Mouse (Mus musculus): ENCODE data around the gene Alkbh7.

Alkbh7 gene

GRCm38 (mm10) chr17:56986105-56986805, 10.9 kb upstream of the Alkbh7 start:
- no peak for DNase-seq (ENCODE audit: low spot score in 2 of 2)

GRCm38 (mm10) chr17:56988441-56988840, 8.7 kb upstream of the Alkbh7 start:
- DNase-seq (ENCODE audit: low spot score in 2 of 2): no peak

- no peak for DNase-seq (ENCODE audit: low spot score in 2 of 2)
Observed at GRCm38 (mm10) chr17:56988921-56989430, 8.2 kb upstream of the Alkbh7 start.

- DNase-seq (ENCODE audit: low spot score in 2 of 2): peak in 1 of 2 experiments; percentile 51
Observed at GRCm38 (mm10) chr17:56989467-56990114, 7.5 kb upstream of the Alkbh7 start.

- peak; percentile 92 to 93 for DNase-seq (ENCODE audit: low spot score in 2 of 2)
Observed at GRCm38 (mm10) chr17:56990115-56990746, 6.9 kb upstream of the Alkbh7 start, which contains the start of gene Clpp. Clpp (plus strand) TSS chr17:56990305.

- no peak for DNase-seq (ENCODE audit: low spot score in 2 of 2)
Observed at GRCm38 (mm10) chr17:56990966-56991365, 6.2 kb upstream of the Alkbh7 start.

- DNase-seq (ENCODE audit: low spot score in 2 of 2): no peak
Observed at GRCm38 (mm10) chr17:56995046-56995445, 2.1 kb upstream of the Alkbh7 start.

- no peak for DNase-seq (ENCODE audit: low spot score in 2 of 2)
Observed at GRCm38 (mm10) chr17:56996506-56996905, 633 bp upstream of the Alkbh7 start.

- DNase-seq (ENCODE audit: low spot score in 2 of 2): no peak
Observed at GRCm38 (mm10) chr17:56999414-56999813, 2.3 kb downstream of the Alkbh7 start.

- DNase-seq (ENCODE audit: low spot score in 2 of 2): no peak
Observed at GRCm38 (mm10) chr17:56999968-57000609, 3.0 kb downstream of the Alkbh7 start, which contains the start of gene Pspn. Pspn (minus strand) TSS chr17:57000018.

GRCm38 (mm10) chr17:57001228-57001627, 4.1 kb downstream of the Alkbh7 start:
- DNase-seq (ENCODE audit: low spot score in 2 of 2): no peak

- DNase-seq (ENCODE audit: low spot score in 2 of 2): no peak
Observed at GRCm38 (mm10) chr17:57003994-57004393, 6.9 kb downstream of the Alkbh7 start.

GRCm38 (mm10) chr17:57007137-57007905, 10.2 kb downstream of the Alkbh7 start:
- DNase-seq (ENCODE audit: low spot score in 2 of 2): no peak

GRCm38 (mm10) chr17:57010911-57011235, 13.7 kb downstream of the Alkbh7 start:
- no peak for DNase-seq (ENCODE audit: low spot score in 2 of 2)

- peak; percentile 90 to 93 for DNase-seq (ENCODE audit: low spot score in 2 of 2)
Observed at GRCm38 (mm10) chr17:57011236-57012141, 14.3 kb downstream of the Alkbh7 start, which contains the start of the genes Gtf2f1 and Gm17949. Gtf2f1 (minus strand) TSS chr17:57011288. Gm17949 (plus strand) TSS chr17:57011469.

GRCm38 (mm10) chr17:57012245-57012795, 15.2 kb downstream of the Alkbh7 start:
- no peak for DNase-seq (ENCODE audit: low spot score in 2 of 2)

- no peak for DNase-seq (ENCODE audit: low spot score in 2 of 2)
Observed at GRCm38 (mm10) chr17:57019693-57020092, 22.6 kb downstream of the Alkbh7 start.

GRCm38 (mm10) chr17:57020960-57021359, 23.8 kb downstream of the Alkbh7 start:
- no peak for DNase-seq (ENCODE audit: low spot score in 2 of 2)

- DNase-seq (ENCODE audit: low spot score in 2 of 2): no peak
Observed at GRCm38 (mm10) chr17:57027471-57027870, 30.3 kb downstream of the Alkbh7 start.

GRCm38 (mm10) chr17:57029691-57030090, 32.6 kb downstream of the Alkbh7 start:
- no peak for DNase-seq (ENCODE audit: low spot score in 2 of 2)

All from thymus, postnatal 10 days (tissue).